Mouse (Mus musculus): ENCODE measurements around the gene Irf2bp1. TPM values are rescaled to one million over a fixed set of nuclear protein-coding genes. Genes with fewer than 3 reads are reported as not detected.

Gene Irf2bp1
- polyA plus RNA-seq, 1 experiment from 2014 or later, result 31.5 TPM

GRCm38 (mm10) chr7:19028067-19028466 is 24.2 kb downstream of the Irf2bp1 start:
- in situ Hi-C loops (cut with MboI; ENCODE audit: low pct_unique_long_range_greater_than_20kb), result no loop called here
- ATAC-seq (no peak), DNase-seq (ENCODE audit: low read depth, low spot score) (no peak)
- POLR2A ChIA-PET, result interaction anchor here (0.8 kb wide), 1 partner anchor 10 kb away, joined by 3 read pairs; no protein-coding TSS in a partner anchor
- CTCF ChIA-PET, result interaction anchor here (0.8 to 1.3 kb wide), 2 partner anchors 16 to 23 kb away, joined by 3 read pairs; no protein-coding TSS in a partner anchor
- TF ChIP-seq CTCF (IDR thresholded peaks at IDR 0.05), result no peak
- no peaks in the 10 kb centered on the region for H3K27me3 ChIP-seq

DNA sequence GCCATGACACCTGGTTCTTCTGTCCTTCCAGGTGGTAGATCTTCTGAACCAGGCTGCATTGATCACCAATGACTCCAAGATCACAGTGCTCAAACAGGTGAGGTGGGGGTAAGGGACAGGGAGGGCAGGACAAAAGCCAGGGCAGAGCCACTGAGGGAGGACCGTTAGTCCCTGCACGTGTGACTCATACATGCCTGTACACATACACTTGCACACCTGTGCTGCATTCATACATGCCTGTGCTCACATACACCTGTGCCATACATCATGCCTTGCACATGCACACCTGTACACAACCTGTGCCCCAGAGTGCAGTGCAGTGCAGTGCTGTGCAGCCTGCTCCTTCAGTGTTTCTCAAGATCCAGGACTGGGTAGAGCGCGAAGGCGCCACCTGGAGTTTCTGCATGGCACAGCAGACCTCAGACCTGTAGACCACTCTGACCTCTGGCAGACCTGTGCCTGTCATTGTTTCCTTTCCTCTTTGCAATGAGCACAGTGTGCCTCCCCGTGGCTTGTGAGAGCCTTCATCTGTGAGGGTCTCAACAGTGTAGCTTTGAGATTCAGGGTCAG is 25.3 kb downstream of the Irf2bp1 start:
- ChIA-PET POLR2A (no interaction called here), CTCF (interaction anchor here (0.8 to 1.2 kb wide), 2 partner anchors 24 to 132 kb away, joined by 3 read pairs; no protein-coding TSS in a partner anchor)
- ATAC-seq (peak; percentile 63), DNase-seq (ENCODE audit: low read depth, low spot score) (no peak)
- TF ChIP-seq CTCF (IDR thresholded peaks at IDR 0.05), result no peak
- in situ Hi-C loops (cut with MboI; ENCODE audit: low pct_unique_long_range_greater_than_20kb), result no loop called here
- no peaks in the 10 kb centered on the region for H3K27me3 ChIP-seq

- DNase-seq (ENCODE audit: low read depth, low spot score) (no peak), ATAC-seq (no peak)
- CTCF ChIA-PET, result no interaction called here
- TF ChIP-seq CTCF (IDR thresholded peaks at IDR 0.05), result no peak
- H3K27me3 ChIP-seq, result no peaks in the 10 kb centered on the region
- POLR2A ChIA-PET, result no interaction called here
- in situ Hi-C loops (cut with MboI; ENCODE audit: low pct_unique_long_range_greater_than_20kb), result loop anchor here (5.0 kb wide), 1 partner anchor 134 kb away; no protein-coding TSS in a partner anchor
Observed at GRCm38 (mm10) chr7:19031641-19032040, 27.8 kb downstream of the Irf2bp1 start.

DNA sequence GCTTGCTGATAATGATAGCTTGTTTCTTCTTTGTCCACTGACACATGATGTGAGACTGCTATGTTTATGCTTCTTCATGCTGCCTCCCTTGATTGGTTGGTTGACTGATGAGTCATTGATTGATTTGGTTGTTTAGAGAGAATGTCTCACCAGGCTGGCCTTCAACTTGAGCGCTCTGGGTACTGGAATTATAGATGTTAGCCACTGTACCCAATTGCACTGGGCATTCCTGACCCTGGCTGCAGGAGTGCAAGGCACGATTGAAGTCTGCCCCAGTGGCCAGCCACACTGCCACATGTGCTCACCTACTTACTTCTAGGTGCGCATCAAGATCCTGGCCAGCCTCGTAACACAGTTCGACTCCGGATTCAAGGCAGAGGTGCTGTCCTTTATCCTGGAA is 40.8 kb downstream of the Irf2bp1 start:
- H3K27me3 ChIP-seq, result no peaks in the 10 kb centered on the region
- ATAC-seq, result no peak
- ChIA-PET CTCF (interaction anchor here (1.3 kb wide), 1 partner anchor 17 kb away, joined by 3 read pairs; no protein-coding TSS in a partner anchor), POLR2A (interaction anchor here (1.7 kb wide), 1 partner anchor 8 kb away, joined by 5 read pairs; no protein-coding TSS in a partner anchor)
- in situ Hi-C loops (cut with MboI; ENCODE audit: low pct_unique_long_range_greater_than_20kb), result no loop called here
- TF ChIP-seq CTCF (IDR thresholded peaks at IDR 0.05), result no peak
- no peak for DNase-seq (ENCODE audit: low read depth, low spot score)

GRCm38 (mm10) chr7:19046286-19047069 is 42.6 kb downstream of the Irf2bp1 start:
- in situ Hi-C loops (cut with MboI; ENCODE audit: low pct_unique_long_range_greater_than_20kb), result no loop called here
- CTCF ChIA-PET, result interaction anchor here (1.2 to 1.6 kb wide), 2 partner anchors 9 to 13 kb away, joined by 3 read pairs; no protein-coding TSS in a partner anchor
- ATAC-seq, result no peak
- no peak for DNase-seq (ENCODE audit: low read depth, low spot score)
- no peaks in the 10 kb centered on the region for H3K27me3 ChIP-seq
- no peak for TF ChIP-seq CTCF (IDR thresholded peaks at IDR 0.05)
- POLR2A ChIA-PET, result interaction anchor here (1.3 kb wide), 1 partner anchor 13 kb away, joined by 6 read pairs; no protein-coding TSS in a partner anchor

DNA sequence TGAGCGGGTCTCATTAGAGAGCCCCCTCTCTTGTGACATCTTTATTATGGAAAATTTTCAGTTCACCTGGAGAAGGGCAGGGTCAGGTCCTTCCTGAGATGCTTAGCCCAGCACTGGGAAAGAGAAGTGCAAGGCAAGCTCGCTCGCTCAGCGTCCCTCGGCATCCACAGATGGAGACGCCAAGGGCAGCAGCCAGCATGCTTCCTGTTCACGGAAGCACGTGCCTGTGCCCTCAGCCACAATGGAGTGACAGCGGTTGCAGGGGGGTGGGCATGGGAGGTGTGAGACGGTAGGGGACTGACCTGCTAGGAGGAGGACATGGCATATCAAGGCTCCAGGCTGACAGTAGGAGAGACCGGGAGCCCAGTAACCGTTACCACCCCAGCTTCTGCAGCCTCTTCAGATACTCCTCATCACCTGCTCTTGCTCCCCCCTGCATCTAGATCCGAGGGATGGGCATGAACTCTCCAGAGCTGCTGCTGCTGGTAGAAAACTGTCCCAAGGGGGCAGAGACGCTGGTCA is 44.2 kb downstream of the Irf2bp1 start:
- no peak for ATAC-seq
- POLR2A ChIA-PET, result no interaction called here
- DNase-seq (ENCODE audit: low read depth, low spot score), result no peak
- TF ChIP-seq CTCF (IDR thresholded peaks at IDR 0.05), result no peak
- in situ Hi-C loops (cut with MboI; ENCODE audit: low pct_unique_long_range_greater_than_20kb), result no loop called here
- no peaks in the 10 kb centered on the region for H3K27me3 ChIP-seq
- CTCF ChIA-PET, result interaction anchor here (1.6 kb wide), 1 partner anchor 8 kb away, joined by 3 read pairs; no protein-coding TSS in a partner anchor

DNA sequence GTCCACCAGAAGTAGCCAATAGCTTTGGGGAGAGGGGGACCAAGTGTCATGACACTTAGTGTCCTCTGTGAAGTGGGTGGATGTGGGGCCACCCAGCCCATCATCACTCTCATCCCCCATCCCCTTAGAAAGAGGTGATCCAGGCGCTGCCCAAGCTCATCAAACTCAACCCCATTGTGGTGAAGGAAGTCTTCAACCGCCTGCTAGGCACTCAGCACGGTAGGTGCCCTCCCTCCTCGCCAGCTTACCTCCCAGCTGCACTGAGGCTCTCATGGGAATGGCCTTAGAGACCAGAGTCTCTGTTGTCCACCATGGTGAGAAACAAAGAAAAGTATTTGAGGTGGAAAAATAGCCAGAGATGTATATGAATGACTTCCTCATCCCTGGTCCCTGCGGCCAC is 45.4 kb downstream of the Irf2bp1 start:
- POLR2A ChIA-PET, result no interaction called here

GRCm38 (mm10) chr7:19050172-19050571 is 46.3 kb downstream of the Irf2bp1 start:
- in situ Hi-C loops (cut with MboI; ENCODE audit: low pct_unique_long_range_greater_than_20kb), result no loop called here
- TF ChIP-seq CTCF (IDR thresholded peaks at IDR 0.05), result no peak

More for the DNA sequence above, 45.4 kb downstream of the Irf2bp1 start:
- no peaks in the 10 kb centered on the region for H3K27me3 ChIP-seq
- in situ Hi-C loops (cut with MboI; ENCODE audit: low pct_unique_long_range_greater_than_20kb), result no loop called here
- ATAC-seq, result no peak
- DNase-seq (ENCODE audit: low read depth, low spot score), result no peak
- CTCF ChIA-PET, result interaction anchor here (0.8 kb wide), 1 partner anchor 15 kb away, joined by 3 read pairs; no protein-coding TSS in a partner anchor
- no peak for TF ChIP-seq CTCF (IDR thresholded peaks at IDR 0.05)

GRCm38 (mm10) chr7:19051161-19051560 is 47.3 kb downstream of the Irf2bp1 start:
- in situ Hi-C loops (cut with MboI; ENCODE audit: low pct_unique_long_range_greater_than_20kb), result no loop called here
- TF ChIP-seq CTCF (IDR thresholded peaks at IDR 0.05), result no peak
- no peak for ATAC-seq
- POLR2A ChIA-PET, result no interaction called here
- H3K27me3 ChIP-seq, result no peaks in the 10 kb centered on the region
- DNase-seq (ENCODE audit: low read depth, low spot score), result no peak
- CTCF ChIA-PET, result no interaction called here

More at GRCm38 (mm10) chr7:19050172-19050571, 46.3 kb downstream of the Irf2bp1 start:
- DNase-seq (ENCODE audit: low read depth, low spot score), result no peak
- ChIA-PET POLR2A (no interaction called here), CTCF (no interaction called here)
- no peaks in the 10 kb centered on the region for H3K27me3 ChIP-seq
- ATAC-seq, result no peak

- TF ChIP-seq CTCF (IDR thresholded peaks at IDR 0.05), result no peak
- in situ Hi-C loops (cut with MboI; ENCODE audit: low pct_unique_long_range_greater_than_20kb), result no loop called here
- ChIA-PET POLR2A (interaction anchor here (1.7 kb wide), 1 partner anchor 8 kb away, joined by 5 read pairs; no protein-coding TSS in a partner anchor), CTCF (no interaction called here)
- DNase-seq (ENCODE audit: low read depth, low spot score) (no peak), ATAC-seq (no peak)
- H3K27me3 ChIP-seq, result no peaks in the 10 kb centered on the region
Observed at GRCm38 (mm10) chr7:19052345-19053135, 48.7 kb downstream of the Irf2bp1 start.
